Mouse (Mus musculus) right cerebral cortex, postnatal 4 days (tissue): ENCODE measurements around the gene 2610507B11Rik.

Experiments
- DNase-seq: peaks from one replicate; pipeline ENCODE4 v3.0.0-alpha.2; 2022

Gene 2610507B11Rik

GRCm38 (mm10) chr11:78289146-78289763, 27.7 kb downstream of the 2610507B11Rik start:
- DNase-seq: no peak

- no peak for DNase-seq
Measured at GRCm38 (mm10) chr11:78290654-78291053, 29.1 kb downstream of the 2610507B11Rik start, which contains the start of gene BC030499. Gene BC030499 (plus strand): TSS chr11:78290841.

GRCm38 (mm10) chr11:78294585-78294984, 33.0 kb downstream of the 2610507B11Rik start:
- DNase-seq: no peak

GRCm38 (mm10) chr11:78300917-78301316, 39.4 kb downstream of the 2610507B11Rik start:
- DNase-seq: no peak

GRCm38 (mm10) chr11:78301357-78302084, 40.0 kb downstream of the 2610507B11Rik start, which contains the start of gene Spag5:
Gene Spag5 (plus strand): TSS chr11:78301529.
- peak; percentile 82 for DNase-seq

GRCm38 (mm10) chr11:78305272-78305671, 43.7 kb downstream of the 2610507B11Rik start:
- DNase-seq: no peak

GRCm38 (mm10) chr11:78310861-78311511, 49.4 kb downstream of the 2610507B11Rik start:
- no peak for DNase-seq

- DNase-seq: no peak
Measured at GRCm38 (mm10) chr11:78313662-78314061, 52.1 kb downstream of the 2610507B11Rik start.

GRCm38 (mm10) chr11:78318411-78318810, 56.9 kb downstream of the 2610507B11Rik start:
- no peak for DNase-seq

GRCm38 (mm10) chr11:78322076-78322831, 60.7 kb downstream of the 2610507B11Rik start:
- no peak for DNase-seq

- peak; percentile 60 for DNase-seq
Measured at GRCm38 (mm10) chr11:78322860-78323259, 61.3 kb downstream of the 2610507B11Rik start, which contains the start of gene Aldoc. Gene Aldoc (plus strand): TSS chr11:78322968.

- DNase-seq: peak; percentile 53
Measured at GRCm38 (mm10) chr11:78324000-78324785, 62.6 kb downstream of the 2610507B11Rik start.

- DNase-seq: no peak
Measured at GRCm38 (mm10) chr11:78324965-78325364, 63.4 kb downstream of the 2610507B11Rik start.

- no peak for DNase-seq
Measured at GRCm38 (mm10) chr11:78327215-78327614, 65.7 kb downstream of the 2610507B11Rik start.

GRCm38 (mm10) chr11:78327634-78328511, 66.3 kb downstream of the 2610507B11Rik start, which contains the start of gene Pigs:
Gene Pigs (plus strand): TSS chr11:78328415.
- DNase-seq: peak; percentile 93

- DNase-seq: no peak
Measured at GRCm38 (mm10) chr11:78328512-78329056, 67.0 kb downstream of the 2610507B11Rik start.

GRCm38 (mm10) chr11:78332676-78333075, 71.1 kb downstream of the 2610507B11Rik start:
- DNase-seq: no peak

GRCm38 (mm10) chr11:78333992-78334391, 72.4 kb downstream of the 2610507B11Rik start:
- DNase-seq: no peak

GRCm38 (mm10) chr11:78337040-78337439, 75.5 kb downstream of the 2610507B11Rik start:
- DNase-seq: no peak
